Mouse (Mus musculus): ENCODE measurements at regions not wholly inside any gene's neighbourhood (a gene's known extent, or its start where the extent isn't known, plus 50 kb on each side); places are given as distances from the start of the nearest gene placed in this dataset.

- no peaks in the 10 kb centered on the region for H3K36me3 ChIP-seq (ENCODE audit: control insufficient read depth, insufficient read depth, low read length)
- no peaks in the 10 kb centered on the region for H3K27me3 ChIP-seq (ENCODE audit: control insufficient read depth, insufficient read depth, low read length)
- no peak overlapping the region for H3K27ac ChIP-seq (ENCODE audit: control insufficient read depth, insufficient read depth, low read depth, low read length)
- no peaks in the 10 kb centered on the region for H3K4me1 ChIP-seq (ENCODE audit: control insufficient read depth, insufficient read depth, low read length)
- TF ChIP-seq POLR2A (IDR thresholded peaks at IDR 0.05; ENCODE audit: control insufficient read depth, low read depth, low read length) (no peak), CTCF (IDR thresholded peaks at IDR 0.05; ENCODE audit: control insufficient read depth, insufficient read depth, insufficient replicate concordance, low read depth, low read length) (no peak)
- H3K4me3 ChIP-seq (ENCODE audit: control insufficient read depth, low read depth, low read length) = no peak overlapping the region
Observed at GRCm38 (mm10) chr2:105525111-105525610, 126.0 kb upstream of the Rcn1 start.

- Histone ChIP-seq H3K36me3 (ENCODE audit: control insufficient read depth, insufficient read depth, low read length) (no peaks in the 10 kb centered on the region), H3K27me3 (ENCODE audit: control insufficient read depth, insufficient read depth, low read length) (no peaks in the 10 kb centered on the region), H3K4me1 (ENCODE audit: control insufficient read depth, insufficient read depth, low read length) (no peaks in the 10 kb centered on the region), H3K27ac (ENCODE audit: control insufficient read depth, insufficient read depth, low read depth, low read length) (no peak overlapping the region), H3K4me3 (ENCODE audit: control insufficient read depth, low read depth, low read length) (no peak overlapping the region)
- TF ChIP-seq POLR2A (IDR thresholded peaks at IDR 0.05; ENCODE audit: control insufficient read depth, low read depth, low read length) (no peak), CTCF (IDR thresholded peaks at IDR 0.05; ENCODE audit: control insufficient read depth, insufficient read depth, insufficient replicate concordance, low read depth, low read length) (no peak)
Observed at GRCm38 (mm10) chr2:105528535-105528934, 129.4 kb upstream of the Rcn1 start.

- no peak for TF ChIP-seq POLR2A (IDR thresholded peaks at IDR 0.05; ENCODE audit: control insufficient read depth, low read depth, low read length)
- TF ChIP-seq CTCF (IDR thresholded peaks at IDR 0.05; ENCODE audit: control insufficient read depth, insufficient read depth, insufficient replicate concordance, low read depth, low read length) = no peak
- Histone ChIP-seq H3K36me3 (ENCODE audit: control insufficient read depth, insufficient read depth, low read length) (no peaks in the 10 kb centered on the region), H3K4me3 (ENCODE audit: control insufficient read depth, low read depth, low read length) (no peak overlapping the region), H3K27ac (ENCODE audit: control insufficient read depth, insufficient read depth, low read depth, low read length) (no peak overlapping the region), H3K27me3 (ENCODE audit: control insufficient read depth, insufficient read depth, low read length) (no peaks in the 10 kb centered on the region), H3K4me1 (ENCODE audit: control insufficient read depth, insufficient read depth, low read length) (no peaks in the 10 kb centered on the region)
Observed at GRCm38 (mm10) chr2:105544099-105544498, 124.6 kb upstream of the Pax6 start.

- Histone ChIP-seq H3K27me3 (ENCODE audit: control insufficient read depth, insufficient read depth, low read length) (no peaks in the 10 kb centered on the region), H3K4me3 (ENCODE audit: control insufficient read depth, low read depth, low read length) (no peak overlapping the region), H3K27ac (ENCODE audit: control insufficient read depth, insufficient read depth, low read depth, low read length) (no peak overlapping the region), H3K36me3 (ENCODE audit: control insufficient read depth, insufficient read depth, low read length) (no peaks in the 10 kb centered on the region), H3K4me1 (ENCODE audit: control insufficient read depth, insufficient read depth, low read length) (no peaks in the 10 kb centered on the region)
- no peak for TF ChIP-seq CTCF (IDR thresholded peaks at IDR 0.05; ENCODE audit: control insufficient read depth, insufficient read depth, insufficient replicate concordance, low read depth, low read length)
- no peak for TF ChIP-seq POLR2A (IDR thresholded peaks at IDR 0.05; ENCODE audit: control insufficient read depth, low read depth, low read length)
Observed at GRCm38 (mm10) chr2:105552092-105552491, 116.6 kb upstream of the Pax6 start.

- Histone ChIP-seq H3K4me3 (ENCODE audit: control insufficient read depth, low read depth, low read length) (no peak overlapping the region), H3K36me3 (ENCODE audit: control insufficient read depth, insufficient read depth, low read length) (no peaks in the 10 kb centered on the region), H3K27me3 (ENCODE audit: control insufficient read depth, insufficient read depth, low read length) (no peaks in the 10 kb centered on the region), H3K27ac (ENCODE audit: control insufficient read depth, insufficient read depth, low read depth, low read length) (no peak overlapping the region), H3K4me1 (ENCODE audit: control insufficient read depth, insufficient read depth, low read length) (no peaks in the 10 kb centered on the region)
- TF ChIP-seq POLR2A (IDR thresholded peaks at IDR 0.05; ENCODE audit: control insufficient read depth, low read depth, low read length) (no peak), CTCF (IDR thresholded peaks at IDR 0.05; ENCODE audit: control insufficient read depth, insufficient read depth, insufficient replicate concordance, low read depth, low read length) (no peak)
Observed at GRCm38 (mm10) chr2:105586782-105587181, 81.9 kb upstream of the Pax6 start.

- H3K27ac ChIP-seq (ENCODE audit: control insufficient read depth, insufficient read depth, low read depth, low read length) = no peak overlapping the region
- no peaks in the 10 kb centered on the region for H3K36me3 ChIP-seq (ENCODE audit: control insufficient read depth, insufficient read depth, low read length)
- H3K27me3 ChIP-seq (ENCODE audit: control insufficient read depth, insufficient read depth, low read length) = no peaks in the 10 kb centered on the region
- no peak for TF ChIP-seq POLR2A (IDR thresholded peaks at IDR 0.05; ENCODE audit: control insufficient read depth, low read depth, low read length)
- no peak for TF ChIP-seq CTCF (IDR thresholded peaks at IDR 0.05; ENCODE audit: control insufficient read depth, insufficient read depth, insufficient replicate concordance, low read depth, low read length)
- no peaks in the 10 kb centered on the region for H3K4me1 ChIP-seq (ENCODE audit: control insufficient read depth, insufficient read depth, low read length)
- no peak overlapping the region for H3K4me3 ChIP-seq (ENCODE audit: control insufficient read depth, low read depth, low read length)
Observed at GRCm38 (mm10) chr2:105594131-105594530, 74.6 kb upstream of the Pax6 start.

GRCm38 (mm10) chr2:105604553-105605116 is 64.1 kb upstream of the Pax6 start:
- Histone ChIP-seq H3K4me1 (ENCODE audit: control insufficient read depth, insufficient read depth, low read length) (no peaks in the 10 kb centered on the region; the same call in 1 of the 2 replicates), H3K27me3 (ENCODE audit: control insufficient read depth, insufficient read depth, low read length) (no peaks in the 10 kb centered on the region), H3K27ac (ENCODE audit: control insufficient read depth, insufficient read depth, low read depth, low read length) (no peak overlapping the region), H3K4me3 (ENCODE audit: control insufficient read depth, low read depth, low read length) (no peak overlapping the region), H3K36me3 (ENCODE audit: control insufficient read depth, insufficient read depth, low read length) (no peaks in the 10 kb centered on the region)
- no peak for TF ChIP-seq CTCF (IDR thresholded peaks at IDR 0.05; ENCODE audit: control insufficient read depth, insufficient read depth, insufficient replicate concordance, low read depth, low read length)
- TF ChIP-seq POLR2A (IDR thresholded peaks at IDR 0.05; ENCODE audit: control insufficient read depth, low read depth, low read length) = no peak
